Mouse (Mus musculus) forebrain, embryonic 14.5 days (tissue): ENCODE measurements around the gene Kif20b. TPM values are rescaled to one million over a fixed set of nuclear protein-coding genes. Genes with fewer than 3 reads are reported as not detected.

ENCODE experiments used
- ATAC-seq: fragments of 200-750 bp; cut with Nextera tagmentation; 2 replicates; pipeline ENCODE4 v1.8.0; 2017; ENCODE audit warnings: mild to moderate bottlenecking, moderate library complexity
- DNase-seq: peaks from one replicate; pipeline ENCODE4 v3.0.0-alpha.2; 2015; ENCODE audit warnings: low spot score
- H3K27ac ChIP-seq: fragments of 300-500 bp; sonication (generic); 2 replicates; pipeline ENCODE4 v1.5.1; 2014; ENCODE audit warnings: low read depth, mild to moderate bottlenecking, control low read depth, low read length, moderate library complexity
- H3K27me3 ChIP-seq: fragments of 300-500 bp; sonication (generic); replicated peaks from 2 replicates; pipeline ENCODE4 v1.6.1; 2014; ENCODE audit warnings: low read length, control low read depth, mixed read lengths; ENCODE audit not compliant: control insufficient read depth, insufficient read depth
- H3K36me3 ChIP-seq: fragments of 300-500 bp; sonication (generic); 2 replicates; pipeline ENCODE4 v1.6.1; 2014; ENCODE audit warnings: low read length, control low read depth; ENCODE audit not compliant: control insufficient read depth, insufficient read depth
- H3K4me1 ChIP-seq: fragments of 300-500 bp; sonication (generic); 2 replicates; pipeline ENCODE4 v1.6.1; 2014; ENCODE audit warnings: antibody characterized with exemption, low read length, control low read depth; ENCODE audit not compliant: control insufficient read depth, insufficient read depth
- H3K4me2 ChIP-seq: fragments of 300-500 bp; sonication (generic); 2 replicates; pipeline ENCODE4 v1.6.1; 2014; ENCODE audit warnings: mild to moderate bottlenecking, control low read depth, low read length
- H3K4me3 ChIP-seq: fragments of 300-500 bp; sonication (generic); 2 replicates; pipeline ENCODE4 v1.5.1; 2014; ENCODE audit warnings: low read depth, low read length, control low read depth
- H3K9ac ChIP-seq: fragments of 300-500 bp; sonication (generic); 2 replicates; pipeline ENCODE4 v1.6.1; 2014; ENCODE audit warnings: mild to moderate bottlenecking, low read length, control low read depth, moderate library complexity
- H3K9me3 ChIP-seq: fragments of 300-500 bp; sonication (generic); replicated peaks from 2 replicates; pipeline ENCODE4 v1.6.1; 2016; ENCODE audit warnings: low read length, control low read depth, mixed read lengths; ENCODE audit not compliant: control insufficient read depth
- WGBS: fragments of 180-500 bp; shearing (Covaris S2); extraction: QIAGEN DNeasy Blood & Tissue Kit; methylation state at CpG from one replicate; pipeline ENCODE4 v1.1.7; 2014; 5-methylcytosine and 5-hydroxymethylcytosine counted together
- polyA plus RNA-seq: library from polyadenylated mRNA; unstranded; fragments of >200 nt; fragmentation: Nextera tagmentation; extraction: Ambion mirVana; gene quantifications from 2 replicates; pipeline ENCODE4 v1.2.1, GENCODE M21; 2014

The Kif20b gene
- polyA plus RNA-seq, 1 experiment from 2014 or later = 30.8 TPM

DNA sequence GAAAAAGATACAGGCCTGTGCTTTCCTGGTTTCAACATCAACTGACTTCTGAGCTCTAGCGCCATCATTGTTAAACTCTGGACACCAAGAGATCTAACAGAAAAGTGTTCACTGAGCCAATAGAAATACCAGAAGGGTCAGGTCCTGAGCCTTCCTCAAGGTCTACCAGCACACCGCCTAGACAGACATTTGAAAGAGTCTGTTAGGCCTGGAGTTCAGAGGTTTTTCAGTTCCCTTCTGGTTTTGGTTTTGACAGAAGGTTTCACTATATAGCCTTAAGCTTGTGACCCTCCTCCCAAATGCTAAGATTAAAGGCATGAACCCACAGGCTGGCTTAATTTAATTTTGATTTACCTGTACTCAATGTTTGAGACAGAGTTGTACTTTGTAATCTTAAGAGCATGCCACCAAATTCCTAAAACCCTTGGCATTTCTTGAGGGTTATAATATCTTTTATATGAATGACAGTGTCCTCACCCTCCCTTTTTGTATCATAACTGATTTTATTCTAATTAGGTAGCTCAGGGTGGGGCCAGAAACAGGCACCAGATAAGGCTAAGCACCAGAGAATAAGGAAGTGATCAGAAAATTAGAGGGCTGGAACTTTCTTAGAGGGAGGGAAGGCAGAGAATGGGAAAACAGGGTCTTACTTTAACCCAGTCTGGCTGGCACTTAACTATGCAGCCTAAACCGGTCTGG lies 38.5 kb upstream of the Kif20b start:
- Histone ChIP-seq H3K4me3 (no peak overlapping the region), H3K27ac (no peak overlapping the region), H3K4me1 (no peaks in the 10 kb centered on the region; the same call in 1 of the 2 replicates), H3K4me2 (no peak overlapping the region), H3K9ac (no peak overlapping the region), H3K9me3 (no peaks in the 10 kb centered on the region), H3K36me3 (no peaks in the 10 kb centered on the region), H3K27me3 (no peaks in the 10 kb centered on the region)
- DNase-seq (no peak), ATAC-seq (no peak)
- WGBS = 87% methylated on average over 3 of the region's 3 CpGs

DNA sequence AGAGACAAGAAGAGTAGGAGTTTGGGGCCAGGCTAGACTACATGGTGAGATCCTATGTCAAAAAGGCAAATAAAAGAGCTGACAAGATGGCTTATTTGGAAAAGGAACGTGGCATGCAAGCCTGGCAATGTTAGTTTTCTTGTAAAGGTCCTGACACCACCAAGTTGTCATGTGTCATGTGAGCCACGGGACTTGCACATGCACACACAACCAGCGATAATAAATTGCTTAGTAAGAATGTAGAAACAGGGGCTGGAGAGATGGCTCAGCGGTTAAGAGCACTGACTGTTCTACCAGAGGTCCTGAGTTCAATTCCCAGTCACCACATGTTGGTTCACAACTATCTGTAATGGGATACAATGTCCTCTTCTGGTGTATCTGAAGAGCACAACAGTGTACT lies 35.8 kb upstream of the Kif20b start:
- ATAC-seq (no peak), DNase-seq (no peak)
- Histone ChIP-seq H3K27ac (no peak overlapping the region), H3K9me3 (no peaks in the 10 kb centered on the region), H3K4me2 (no peak overlapping the region), H3K4me1 (no peaks in the 10 kb centered on the region), H3K9ac (no peak overlapping the region), H3K27me3 (no peaks in the 10 kb centered on the region), H3K4me3 (no peak overlapping the region), H3K36me3 (no peaks in the 10 kb centered on the region)
- WGBS = 88% methylated on average over 4 of the region's 4 CpGs

- WGBS = 75% methylated on average over 3 of the region's 3 CpGs
- Histone ChIP-seq H3K4me1 (no peaks in the 10 kb centered on the region), H3K4me3 (no peak overlapping the region), H3K36me3 (no peaks in the 10 kb centered on the region), H3K27ac (no peak overlapping the region), H3K9ac (no peak overlapping the region), H3K4me2 (no peak overlapping the region), H3K27me3 (no peaks in the 10 kb centered on the region), H3K9me3 (no peaks in the 10 kb centered on the region)
- DNase-seq (no peak), ATAC-seq (no peak)
Observed at GRCm38 (mm10) chr19:34890981-34891380, 31.2 kb upstream of the Kif20b start.

GRCm38 (mm10) chr19:34891590-34891989 lies 30.6 kb upstream of the Kif20b start:
- Histone ChIP-seq H3K36me3 (no peaks in the 10 kb centered on the region), H3K4me3 (no peak overlapping the region), H3K9me3 (no peaks in the 10 kb centered on the region), H3K4me2 (no peak overlapping the region), H3K27ac (no peak overlapping the region), H3K4me1 (no peaks in the 10 kb centered on the region), H3K27me3 (no peaks in the 10 kb centered on the region), H3K9ac (no peak overlapping the region)
- ATAC-seq = no peak
- 85% methylated on average over 1 of the region's 1 CpGs for WGBS
- no peak for DNase-seq

DNA sequence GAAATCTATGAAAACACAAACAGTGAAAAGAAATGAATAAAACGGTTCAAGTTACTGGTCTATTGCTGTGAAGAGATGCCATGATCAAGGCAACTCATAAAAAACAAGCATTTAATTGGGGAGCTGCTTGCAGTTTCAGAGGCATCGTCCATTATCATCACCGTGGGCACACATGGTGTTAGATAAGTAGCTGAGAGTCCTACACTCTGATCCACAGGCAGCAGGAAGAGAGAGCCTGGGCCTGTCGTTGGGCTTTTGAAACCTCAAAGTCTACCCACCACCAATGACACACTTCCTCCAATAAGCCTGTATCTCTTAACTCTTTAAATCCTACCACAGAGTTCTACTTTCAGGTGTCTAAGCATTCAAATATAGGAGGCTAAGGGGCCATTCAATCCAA lies 27.1 kb upstream of the Kif20b start:
- no peaks in the 10 kb centered on the region for H3K36me3 ChIP-seq
- no peak overlapping the region for H3K4me3 ChIP-seq
- H3K9me3 ChIP-seq = no peaks in the 10 kb centered on the region
- ATAC-seq = no peak
- H3K27ac ChIP-seq = no peak overlapping the region
- H3K9ac ChIP-seq = no peak overlapping the region
- H3K27me3 ChIP-seq = no peaks in the 10 kb centered on the region
- H3K4me1 ChIP-seq = no peaks in the 10 kb centered on the region
- DNase-seq = no peak
- WGBS = 84% methylated on average over 4 of the region's 4 CpGs
- no peak overlapping the region for H3K4me2 ChIP-seq

GRCm38 (mm10) chr19:34897082-34897965 lies 24.8 kb upstream of the Kif20b start:
- no peaks in the 10 kb centered on the region for H3K36me3 ChIP-seq
- ATAC-seq = no peak
- H3K4me1 ChIP-seq = no peaks in the 10 kb centered on the region
- H3K27me3 ChIP-seq = no peaks in the 10 kb centered on the region
- H3K27ac ChIP-seq = no peak overlapping the region
- no peak overlapping the region for H3K9ac ChIP-seq
- WGBS = 91% methylated on average over 15 of the region's 15 CpGs
- H3K4me2 ChIP-seq = no peak overlapping the region
- no peak overlapping the region for H3K4me3 ChIP-seq
- no peak for DNase-seq
- no peaks in the 10 kb centered on the region for H3K9me3 ChIP-seq

DNA sequence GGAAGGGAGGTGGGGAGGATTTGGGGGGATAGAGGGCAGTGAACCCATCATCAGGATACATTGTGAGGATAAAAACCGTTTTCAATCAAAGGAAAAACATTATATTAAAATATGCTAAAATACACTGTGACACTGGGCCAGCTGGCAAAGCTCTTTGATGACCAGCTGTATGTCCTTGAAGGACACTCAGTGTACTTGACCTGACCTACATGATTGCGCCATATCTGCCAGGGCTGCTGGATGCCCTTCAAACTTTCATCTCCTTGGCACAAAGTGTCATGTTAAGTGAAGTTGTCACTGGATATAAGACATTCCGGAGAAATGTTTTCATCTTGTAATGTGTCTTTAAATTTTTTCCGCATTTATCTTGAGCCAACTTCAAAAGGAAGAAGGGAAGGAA lies 23.2 kb upstream of the Kif20b start:
- no peaks in the 10 kb centered on the region for H3K27me3 ChIP-seq
- H3K9me3 ChIP-seq = no peaks in the 10 kb centered on the region
- H3K9ac ChIP-seq = no peak overlapping the region
- H3K4me2 ChIP-seq = no peak overlapping the region
- no peak overlapping the region for H3K4me3 ChIP-seq
- DNase-seq = no peak
- no peaks in the 10 kb centered on the region for H3K4me1 ChIP-seq
- ATAC-seq = no peak
- no peaks in the 10 kb centered on the region for H3K36me3 ChIP-seq
- no peak overlapping the region for H3K27ac ChIP-seq
- WGBS = 89% methylated on average over 4 of the region's 4 CpGs

GRCm38 (mm10) chr19:34901266-34901665 lies 20.9 kb upstream of the Kif20b start:
- no peak for DNase-seq
- Histone ChIP-seq H3K9ac (no peak overlapping the region), H3K9me3 (no peaks in the 10 kb centered on the region), H3K27me3 (no peaks in the 10 kb centered on the region), H3K4me1 (no peaks in the 10 kb centered on the region), H3K36me3 (no peaks in the 10 kb centered on the region), H3K4me2 (no peak overlapping the region), H3K4me3 (no peak overlapping the region), H3K27ac (no peak overlapping the region)
- ATAC-seq = no peak
- WGBS = 91% methylated on average over 7 of the region's 7 CpGs

GRCm38 (mm10) chr19:34901735-34902134 lies 20.4 kb upstream of the Kif20b start:
- Histone ChIP-seq H3K4me3 (no peak overlapping the region), H3K9ac (no peak overlapping the region), H3K36me3 (no peaks in the 10 kb centered on the region), H3K27me3 (no peaks in the 10 kb centered on the region), H3K27ac (no peak overlapping the region), H3K9me3 (no peaks in the 10 kb centered on the region), H3K4me1 (no peaks in the 10 kb centered on the region), H3K4me2 (no peak overlapping the region)
- DNase-seq = no peak
- 88% methylated on average over 2 of the region's 2 CpGs for WGBS
- no peak for ATAC-seq
